Mouse (Mus musculus): Measurements from ENCODE around the gene Omg.

- TF ChIP-seq CTCF (IDR thresholded peaks at IDR 0.05; ENCODE audit: low read depth), result no peak
- TF ChIP-seq EP300 (IDR thresholded peaks at IDR 0.05; ENCODE audit: low read depth), result no peak
Measured at GRCm38 (mm10) chr11:79533950-79534690, 30.2 kb upstream of the Omg start.
